Mouse (Mus musculus) lung, adult 2 months (tissue): ENCODE results near the gene Tesk1.

ENCODE experiments used
- CTCF ChIP-seq: fragments of 200-500 bp; IDR thresholded peaks from 2 replicates; pipeline ENCODE4 v1.5.1; 2011; ENCODE audit warnings: mild to moderate bottlenecking, low read length, control low read depth; ENCODE audit not compliant: insufficient read depth
- POLR2A ChIP-seq: fragments of 200-500 bp; IDR thresholded peaks from 2 replicates; pipeline ENCODE4 v1.6.1; 2011; ENCODE audit warnings: low read depth, mild to moderate bottlenecking, control low read depth, low read length, borderline replicate concordance; ENCODE audit errors: extremely low read depth

DNA sequence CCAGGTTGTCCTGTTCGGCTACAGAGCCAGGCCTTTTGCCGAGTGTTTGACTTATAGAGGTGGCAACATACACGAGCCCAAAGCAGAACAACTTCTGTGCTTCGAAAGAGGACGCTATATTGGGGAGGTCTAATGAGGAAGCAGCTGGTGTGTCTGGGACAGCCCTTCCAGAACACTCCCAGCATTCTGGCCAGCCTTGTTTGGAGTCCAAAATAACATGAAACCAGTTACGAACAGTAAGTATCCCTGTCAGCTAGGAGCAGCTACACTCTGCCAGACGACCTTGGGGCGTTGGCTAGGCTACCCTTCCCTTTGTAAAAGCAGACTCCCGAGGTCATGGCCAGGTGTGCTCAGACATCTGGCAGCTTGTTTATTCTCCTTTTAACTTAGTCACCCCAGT is 39.5 kb upstream of the Tesk1 start:
- TF ChIP-seq CTCF: no peak
- peak; percentile 47; the same call in 1 of the 2 replicates for TF ChIP-seq POLR2A
